Mouse (Mus musculus) heart, postnatal 0 days (tissue): ENCODE results near the gene Zdhhc13.
A peak's percentile ranks its signal among the peaks of the same experiment; 100 is the strongest.

ENCODE experiments used
- CTCF ChIP-seq: IDR thresholded peaks from 2 replicates; pipeline ENCODE4 v1.5.1; 2016; ENCODE audit warnings: antibody characterized with exemption, control low read depth, low read depth
- EP300 ChIP-seq: IDR thresholded peaks from 2 replicates; pipeline ENCODE4 v1.6.1; 2016; ENCODE audit warnings: antibody characterized with exemption, low read depth

DNA sequence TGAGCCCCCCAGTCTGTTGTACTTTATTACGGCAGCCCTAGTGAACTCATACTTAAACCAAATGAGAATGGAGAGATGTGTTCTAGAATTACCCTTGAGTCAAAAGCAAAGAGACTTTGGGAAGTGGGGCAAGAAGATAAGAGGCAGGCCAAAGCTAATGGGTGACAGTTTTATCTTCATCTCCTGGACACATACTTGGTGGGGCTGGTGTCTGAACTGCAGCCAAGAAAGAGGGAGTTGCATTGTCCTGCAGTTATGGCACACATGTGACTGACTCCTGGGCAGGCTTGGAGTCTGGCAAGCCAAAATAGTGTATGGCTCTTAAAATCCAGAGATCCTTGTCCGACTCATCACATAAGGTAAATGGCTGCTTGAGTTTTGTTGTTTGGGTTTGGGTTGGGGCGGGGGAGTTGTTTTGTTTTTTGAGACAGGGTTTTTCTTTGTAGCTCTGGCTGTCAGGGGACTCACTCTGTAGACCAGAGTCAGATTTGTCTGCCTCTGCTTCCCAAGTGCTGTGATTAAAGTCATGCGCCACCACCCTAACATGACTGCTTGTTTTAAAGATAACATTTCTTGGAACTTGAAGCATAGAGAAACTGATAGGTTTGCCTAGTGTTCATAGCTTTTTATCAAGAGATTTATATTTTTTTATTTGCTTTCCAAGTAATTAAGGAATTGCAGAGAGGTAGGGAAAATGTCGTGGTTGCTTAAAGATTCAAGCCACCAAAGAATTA, 40.5 kb downstream of the Zdhhc13 start:
- TF ChIP-seq CTCF (no peak), EP300 (peak; percentile 88)
